ENCODE assay signal across 8 mouse cellular contexts in genomic region chr7:65486259-65486681, GRCm38 (mm10). TPM values are rescaled to one million over a fixed set of nuclear protein-coding genes. Genes with fewer than 3 reads are reported as not detected.
DNase-seq lines count a peak whose midpoint lies in the region; ATAC-seq and TF ChIP-seq lines count a peak whose summit lies in the region.

No protein-coding gene starts in this region.

- peak; percentile 21; the same call in 1 of the 2 replicates for ATAC-seq in heart, embryonic 14.5 days (ENCODE audit: insufficient number of reproducible peaks, insufficient read depth, low FRiP score, low read depth)

- peak overlapping the region; percentile 12 to 14; a peak in 1 of 4 replicates for H3K27ac ChIP-seq in heart, embryonic 14.5 days (replicated peaks in 1 of 2; ENCODE audit: control insufficient read depth in 1 of 2, insufficient read depth in 1 of 2, low read depth in 2 of 2, low read length in 2 of 2)
- no peak overlapping the region for H3K27ac ChIP-seq in testis, adult 2 months (ENCODE audit: control insufficient read depth, insufficient read depth, low read depth, low read length)

- peaks cover 17 to 18% of the 10 kb centered on the region in 2 experiments; a peak in 3 of 4 replicates for H3K4me1 ChIP-seq in heart, embryonic 14.5 days (ENCODE audit: control insufficient read depth in 2 of 2, insufficient read depth in 2 of 2, low read length in 2 of 2)
- peaks cover 8% of the 10 kb centered on the region for H3K4me1 ChIP-seq in testis, adult 2 months (ENCODE audit: control insufficient read depth, insufficient read depth, low read length)

- no peaks in the 10 kb centered on the region for H3K27me3 ChIP-seq in heart, embryonic 14.5 days (ENCODE audit: control insufficient read depth, insufficient read depth, low read length)
- H3K27me3 ChIP-seq in testis, adult 2 months (ENCODE audit: control insufficient read depth, insufficient read depth, low read length): no peaks in the 10 kb centered on the region

- TF ChIP-seq CTCF in testis, adult 2 months (IDR thresholded peaks at IDR 0.05; ENCODE audit: control insufficient read depth, insufficient read depth, insufficient replicate concordance, low read depth, low read length): no peak

- peak overlapping the region; percentile 36 to 44 for H3K4me3 ChIP-seq in heart, embryonic 14.5 days (ENCODE audit: control insufficient read depth in 1 of 2, insufficient read depth in 1 of 2, low read depth in 1 of 2, low read length in 2 of 2)
- H3K4me3 ChIP-seq in testis, adult 2 months (ENCODE audit: control insufficient read depth, low read depth, low read length): peak overlapping the region; percentile 37; the same call in 1 of the 2 replicates

- peak; percentile 13 to 22 for DNase-seq in cerebellum, adult 18-20 months
- no peak for DNase-seq in cerebellum, adult 11-12 months
- peak; percentile 62 for DNase-seq in embryo, embryonic 11 days
- peak; percentile 70 for DNase-seq in kidney, postnatal 10 days
- DNase-seq in lung, postnatal 36 days: peak; percentile 70
- DNase-seq in thymus, postnatal 14 days: no peak

- 2% methylated on average over 13 of the region's 13 CpGs for WGBS in heart, embryonic 14.5 days

- no peaks in the 10 kb centered on the region for H3K9me3 ChIP-seq in heart, embryonic 14.5 days (ENCODE audit: control insufficient read depth, low read length)

- H3K4me2 ChIP-seq in heart, embryonic 14.5 days (ENCODE audit: low read length): peak overlapping the region; percentile 68

- no peaks in the 10 kb centered on the region for H3K36me3 ChIP-seq in heart, embryonic 14.5 days (ENCODE audit: control insufficient read depth, insufficient read depth, low read length)
- no peaks in the 10 kb centered on the region for H3K36me3 ChIP-seq in testis, adult 2 months (ENCODE audit: control insufficient read depth, insufficient read depth, low read length)

- H3K9ac ChIP-seq in heart, embryonic 14.5 days (ENCODE audit: low read length): peak overlapping the region; percentile 69

- no peak for TF ChIP-seq POLR2A in testis, adult 2 months (IDR thresholded peaks at IDR 0.05; ENCODE audit: control insufficient read depth, low read depth, low read length)

RNA-seq across cellular contexts. Expression of gene Tjp1, which starts 41.3 kb away (rescaled TPM):
- 15.3 and 18.2 TPM in 2 replicates for polyA plus RNA-seq in heart, embryonic 14.5 days (2014; fragmentation: Nextera tagmentation; extraction: Ambion mirVana)
- polyA plus RNA-seq in testis, adult 2 months (2012; rRNA removed): 24.9 and 29.3 TPM in 2 replicates

Comparison
In these comparisons a context has a peak if more than half of its experiments do, and no peak if none do; other contexts are left out.
1. DNase-seq: peak in cerebellum, adult 18-20 months (2 of 2), embryo, embryonic 11 days (single experiment), kidney, postnatal 10 days (single experiment) and lung, postnatal 36 days (single experiment); none in cerebellum, adult 11-12 months (single experiment) and thymus, postnatal 14 days (single experiment).